Mouse (Mus musculus) heart, embryonic 13.5 days (tissue): ENCODE results near the gene Pold2. TPM values are rescaled to one million over a fixed set of nuclear protein-coding genes. Genes with fewer than 3 reads are reported as not detected.

Experiments used
- polyA plus RNA-seq: library from polyadenylated mRNA; unstranded; fragments of >200 nt; fragmentation: Nextera tagmentation; extraction: Ambion mirVana; gene quantifications from 2 replicates; pipeline ENCODE4 v1.2.1, GENCODE M21; 2015

The Pold2 gene
- polyA plus RNA-seq, 1 experiment from 2014 or later, result 109 TPM

Other genes starting within 250 kb of the Pold2 start
- gene Mrps24, start 162.6 kb downstream of the Pold2 start, polyA plus RNA-seq, result 175 and 191 TPM in 2 replicates
- gene Urgcp, start 115.9 kb downstream of the Pold2 start, polyA plus RNA-seq, result 26.6 and 30.0 TPM in 2 replicates
- gene Dbnl, start 89.8 kb downstream of the Pold2 start, polyA plus RNA-seq, result 85.7 and 86.0 TPM in 2 replicates
- 801 and 908 TPM in 2 replicates for gene Pgam2, start 74.6 kb downstream of the Pold2 start, polyA plus RNA-seq
- gene Polm, start 40.3 kb downstream of the Pold2 start, polyA plus RNA-seq, result 5.8 and 6.9 TPM in 2 replicates
- gene Aebp1, start 16.3 kb downstream of the Pold2 start, polyA plus RNA-seq, result 32.3 and 36.1 TPM in 2 replicates
- 4,508 and 5,229 TPM in 2 replicates for gene Myl7, start 20.5 kb upstream of the Pold2 start, polyA plus RNA-seq
- gene Gck, start 71.8 kb upstream of the Pold2 start, polyA plus RNA-seq, result 1.2 and 1.5 TPM in 2 replicates
- 39.1 and 41.1 TPM in 2 replicates for gene Ykt6, start 77.4 kb upstream of the Pold2 start, polyA plus RNA-seq
- gene Camk2b, start 188.1 kb upstream of the Pold2 start, polyA plus RNA-seq, result 2.4 and 2.7 TPM in 2 replicates